Mouse (Mus musculus): ENCODE measurements around the gene Egf.

DNA sequence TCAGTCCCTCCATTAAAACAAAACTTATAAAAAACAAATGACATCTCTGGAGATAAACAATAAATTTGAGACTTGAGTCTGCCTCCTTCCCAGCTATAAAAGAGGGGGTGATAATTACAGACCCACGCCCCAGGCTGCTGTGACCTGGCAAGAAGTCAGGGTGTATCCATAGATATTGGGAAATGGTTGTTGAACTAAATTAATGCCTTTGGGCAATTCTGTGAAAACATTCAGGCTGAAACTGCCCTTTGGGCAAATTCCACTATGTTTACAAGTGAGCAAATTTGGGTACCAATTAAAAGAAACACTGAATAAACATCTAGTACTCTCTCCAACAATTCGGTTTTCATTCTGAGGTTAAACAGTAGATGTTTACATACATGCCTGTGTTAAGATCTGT lies 43.9 kb upstream of the Egf start:
- TF ChIP-seq CTCF (IDR thresholded peaks at IDR 0.05; ENCODE audit: low read depth) (no peak), EP300 (IDR thresholded peaks at IDR 0.05; ENCODE audit: low read depth) (no peak)

Measured in liver, postnatal 0 days (tissue).